Mouse (Mus musculus): Measurements from ENCODE around the gene Fam185a. TPM values are rescaled to one million over a fixed set of nuclear protein-coding genes. Genes with fewer than 3 reads are reported as not detected.

Fam185a gene
- polyA plus RNA-seq, 1 experiment from 2014 or later = 4.7 TPM

DNA sequence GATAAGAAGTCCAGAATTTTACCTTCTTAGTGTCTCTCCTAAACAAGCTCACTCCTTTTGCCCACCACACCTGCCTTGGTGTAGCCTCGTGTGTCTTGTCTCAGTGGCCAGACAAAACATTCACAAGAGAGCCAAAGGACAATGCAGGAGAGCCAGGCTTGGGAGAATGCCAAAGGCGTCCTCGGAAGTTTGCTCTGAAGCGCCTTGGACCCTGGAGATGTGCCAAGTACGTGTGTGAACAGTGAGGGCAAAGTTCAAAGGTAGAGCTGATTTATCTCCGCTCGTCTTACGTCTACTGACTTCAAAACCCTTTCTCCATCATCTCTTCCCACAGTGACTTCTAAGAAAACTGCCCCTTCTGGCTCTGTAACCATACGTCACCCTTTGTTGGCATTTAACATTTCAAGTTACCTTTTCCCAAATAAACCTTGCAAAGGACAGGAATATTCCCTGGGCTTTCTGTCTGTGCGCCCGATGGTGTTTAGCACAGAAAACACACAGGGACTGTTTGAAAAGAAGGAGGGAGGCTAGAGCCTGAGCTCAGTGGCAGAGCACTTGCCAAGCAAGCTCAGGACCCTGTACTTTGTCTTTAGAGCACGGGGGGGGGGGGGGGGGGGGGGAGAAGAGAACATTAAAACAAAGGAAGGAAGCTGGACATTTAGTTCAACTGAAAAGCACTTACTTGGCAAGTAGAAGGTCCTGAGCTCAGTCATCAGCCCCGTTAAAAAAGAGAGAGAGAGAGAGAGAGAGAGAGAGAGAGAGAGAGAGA, 33.0 kb upstream of the Fam185a start:
- no peak overlapping the region for H3K4me2 ChIP-seq (replicated peaks)
- 68% methylated on average over 12 of the region's 13 CpGs for WGBS
- no peaks in the 10 kb centered on the region for H3K9me3 ChIP-seq
- H3K9ac ChIP-seq (replicated peaks) = no peak overlapping the region
- H3K4me1 ChIP-seq = 0 out of 2 replicates have a peak, but pooled peaks cover 5% of the 10 kb centered on the region
- no peaks in the 10 kb centered on the region for H3K36me3 ChIP-seq
- no peak for ATAC-seq (ENCODE audit: low FRiP score, low read depth)
- no peaks in the 10 kb centered on the region for H3K27me3 ChIP-seq
- no peak overlapping the region for H3K27ac ChIP-seq (replicated peaks)
- no peak overlapping the region for H3K4me3 ChIP-seq

DNA sequence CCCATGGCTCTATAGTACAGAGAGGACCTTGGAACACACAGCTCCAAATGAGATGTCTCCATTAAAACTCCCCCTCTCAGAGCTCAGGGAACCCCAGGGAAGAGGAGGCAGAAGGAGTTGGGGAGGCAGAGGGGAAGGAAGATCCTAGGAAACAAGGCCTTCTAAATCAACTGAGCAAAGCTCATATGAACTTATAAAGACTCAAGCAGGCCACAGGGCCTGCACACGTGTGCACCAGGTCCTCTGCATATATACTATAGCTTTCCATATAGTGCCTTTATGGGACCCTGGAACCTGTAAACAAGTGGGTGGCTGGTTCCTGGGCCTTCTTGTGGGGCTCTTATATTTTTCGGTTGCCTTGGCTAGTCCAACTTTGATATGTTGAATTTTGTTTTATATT, 30.2 kb upstream of the Fam185a start:
- 83% methylated on average over 2 of the region's 2 CpGs for WGBS
- H3K4me3 ChIP-seq = no peak overlapping the region
- H3K4me1 ChIP-seq = 0 out of 2 replicates have a peak, but pooled peaks cover 5% of the 10 kb centered on the region
- H3K9ac ChIP-seq (replicated peaks) = no peak overlapping the region
- no peak overlapping the region for H3K4me2 ChIP-seq (replicated peaks)
- no peak overlapping the region for H3K27ac ChIP-seq (replicated peaks)
- H3K27me3 ChIP-seq = no peaks in the 10 kb centered on the region
- H3K9me3 ChIP-seq = no peaks in the 10 kb centered on the region
- no peak for ATAC-seq (ENCODE audit: low FRiP score, low read depth)
- H3K36me3 ChIP-seq = no peaks in the 10 kb centered on the region

DNA sequence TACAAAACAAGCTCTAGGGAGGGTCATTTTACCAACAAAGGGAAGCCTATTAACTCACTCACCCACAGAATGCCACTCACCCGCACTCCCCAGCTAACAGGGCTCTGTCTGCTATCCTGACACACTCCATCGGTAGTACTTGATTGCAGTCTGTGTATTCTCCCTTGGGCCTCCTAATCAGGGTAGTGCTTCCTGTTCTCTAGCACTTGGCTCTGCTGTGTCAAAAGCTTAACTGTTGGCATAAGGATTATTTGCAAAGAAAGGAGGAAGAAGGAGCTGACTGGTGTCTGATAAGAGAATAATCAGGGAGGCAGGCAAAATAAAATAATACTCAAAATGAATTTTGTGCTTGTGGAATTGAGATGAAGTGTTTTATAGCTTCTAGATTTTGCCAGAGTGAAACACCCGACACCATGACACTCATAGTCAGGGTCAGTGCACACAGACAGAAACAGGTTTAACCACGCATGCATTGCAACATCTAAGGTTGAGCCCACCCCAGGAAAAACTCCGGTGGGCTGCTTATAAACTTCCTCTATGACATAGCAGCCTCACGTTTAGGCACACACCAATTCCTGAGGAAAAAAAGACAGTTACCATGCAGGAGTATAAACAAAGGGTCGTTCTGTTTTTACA, 29.4 kb upstream of the Fam185a start:
- no peak for ATAC-seq (ENCODE audit: low FRiP score, low read depth)
- WGBS = 59% methylated on average over 7 of the region's 7 CpGs

DNA sequence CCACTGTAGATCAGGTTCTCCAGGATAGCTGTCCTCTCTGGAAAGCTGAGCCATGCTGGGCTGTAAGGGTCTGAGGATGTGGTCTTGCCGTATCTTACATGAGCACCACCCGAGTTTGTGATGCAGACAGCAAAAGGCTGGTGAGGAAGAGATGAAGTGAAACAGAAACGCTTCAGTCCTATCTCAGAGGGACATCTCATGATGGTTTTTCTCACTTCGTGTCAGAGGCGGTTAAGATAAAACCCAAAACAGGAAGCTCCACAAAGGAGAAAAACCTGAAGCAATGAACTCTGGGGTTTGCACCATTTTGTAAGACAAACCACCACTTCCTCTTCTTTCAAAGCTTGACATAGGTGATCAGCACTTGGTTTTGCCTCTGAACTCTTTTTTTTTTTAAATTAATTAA, 13.5 kb upstream of the Fam185a start:
- Histone ChIP-seq H3K4me1 (no peaks in the 10 kb centered on the region), H3K36me3 (no peaks in the 10 kb centered on the region), H3K4me3 (no peak overlapping the region), H3K27me3 (no peaks in the 10 kb centered on the region), H3K27ac (replicated peaks) (no peak overlapping the region), H3K9me3 (no peaks in the 10 kb centered on the region), H3K9ac (replicated peaks) (no peak overlapping the region), H3K4me2 (replicated peaks) (no peak overlapping the region)
- 84% methylated on average over 5 of the region's 5 CpGs for WGBS
- ATAC-seq (ENCODE audit: low FRiP score, low read depth) = no peak

More for the DNA sequence above, 29.4 kb upstream of the Fam185a start:
- no peaks in the 10 kb centered on the region for H3K27me3 ChIP-seq
- no peak overlapping the region for H3K4me2 ChIP-seq (replicated peaks)
- no peak overlapping the region for H3K27ac ChIP-seq (replicated peaks)
- no peaks in the 10 kb centered on the region for H3K36me3 ChIP-seq
- no peaks in the 10 kb centered on the region for H3K9me3 ChIP-seq
- no peak overlapping the region for H3K4me3 ChIP-seq
- no peak overlapping the region for H3K9ac ChIP-seq (replicated peaks)
- H3K4me1 ChIP-seq = 0 out of 2 replicates have a peak, but pooled peaks cover 5% of the 10 kb centered on the region

DNA sequence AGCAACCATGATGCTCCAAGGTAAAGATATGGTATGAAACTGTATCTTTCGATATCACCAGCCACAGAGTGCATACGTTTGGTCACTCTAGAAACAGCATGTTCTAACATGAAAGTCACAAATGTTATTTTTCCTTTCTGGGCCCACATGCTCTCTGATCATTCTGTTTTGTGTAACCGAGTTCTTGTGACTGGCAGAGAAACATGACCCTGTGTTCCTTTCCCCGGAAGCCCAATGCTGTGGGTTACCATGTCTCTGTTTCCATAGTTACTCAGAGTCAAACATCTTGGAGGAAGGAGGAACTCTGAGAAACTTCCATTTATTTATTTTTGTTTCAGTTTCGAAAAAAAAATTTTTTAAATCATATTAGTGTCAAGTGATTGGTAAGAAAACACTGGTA, 12.7 kb upstream of the Fam185a start:
- Histone ChIP-seq H3K36me3 (no peaks in the 10 kb centered on the region), H3K4me3 (no peak overlapping the region), H3K27ac (replicated peaks) (no peak overlapping the region), H3K9me3 (no peaks in the 10 kb centered on the region), H3K27me3 (no peaks in the 10 kb centered on the region), H3K4me1 (no peaks in the 10 kb centered on the region), H3K9ac (replicated peaks) (no peak overlapping the region), H3K4me2 (replicated peaks) (no peak overlapping the region)
- 71% methylated on average over 5 of the region's 5 CpGs for WGBS
- no peak for ATAC-seq (ENCODE audit: low FRiP score, low read depth)

DNA sequence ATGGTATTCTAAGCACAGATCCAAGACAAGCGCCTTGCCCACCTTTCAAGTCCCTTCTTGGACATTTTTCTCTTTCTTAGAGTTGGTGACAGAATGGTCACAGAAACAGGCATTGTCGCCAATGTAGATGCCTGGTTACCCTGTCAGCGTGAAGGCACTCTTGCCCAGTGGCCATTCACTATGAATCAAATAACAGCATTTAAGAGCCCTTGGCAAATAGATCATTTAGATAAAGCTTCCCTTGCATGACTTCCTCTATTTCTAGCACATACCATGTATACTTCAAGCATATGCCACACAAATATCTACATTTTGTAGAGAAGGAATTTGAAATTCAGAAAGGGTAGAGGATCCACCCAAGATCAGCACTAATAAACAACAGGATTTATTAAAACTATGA, 11.4 kb upstream of the Fam185a start:
- H3K27ac ChIP-seq (replicated peaks) = no peak overlapping the region
- H3K4me3 ChIP-seq = no peak overlapping the region
- no peak overlapping the region for H3K4me2 ChIP-seq (replicated peaks)
- no peak for ATAC-seq (ENCODE audit: low FRiP score, low read depth)
- H3K9ac ChIP-seq (replicated peaks) = no peak overlapping the region
- no peaks in the 10 kb centered on the region for H3K4me1 ChIP-seq
- H3K36me3 ChIP-seq = no peaks in the 10 kb centered on the region
- no peaks in the 10 kb centered on the region for H3K9me3 ChIP-seq
- H3K27me3 ChIP-seq = no peaks in the 10 kb centered on the region
- 86% methylated on average over 3 of the region's 3 CpGs for WGBS

DNA sequence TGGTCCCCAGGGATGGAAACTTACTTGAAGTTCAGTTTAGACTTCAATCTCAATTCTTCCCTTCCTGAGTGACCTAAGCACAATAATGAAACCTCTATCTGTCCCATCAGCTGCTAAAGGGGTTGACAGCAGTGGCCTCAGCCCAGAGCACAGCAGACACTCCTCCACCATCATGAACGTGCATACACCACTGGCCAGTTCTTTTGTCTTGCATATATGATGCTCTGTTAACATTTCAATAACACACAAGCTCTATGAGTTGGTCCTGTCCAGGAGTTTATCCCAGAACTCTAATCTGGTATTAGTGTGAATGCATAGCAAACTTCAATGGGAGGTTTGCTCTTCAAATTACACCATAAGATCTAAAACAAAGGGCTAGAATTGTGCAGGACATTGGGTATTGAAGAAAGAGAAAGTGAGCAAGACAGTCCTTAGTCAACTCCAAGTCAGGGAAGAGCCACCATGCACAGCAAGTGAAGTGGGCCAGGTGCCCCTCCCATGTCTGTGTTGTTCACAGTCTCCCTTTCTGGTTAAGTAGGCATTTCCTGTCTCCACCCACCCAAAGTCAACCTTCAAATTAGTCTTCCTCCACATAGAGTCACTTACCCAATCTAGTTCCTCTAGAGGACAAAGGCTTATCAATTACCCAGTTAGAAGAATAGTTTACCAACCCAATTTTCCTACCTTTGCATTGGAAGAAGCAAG, 10.5 kb upstream of the Fam185a start:
- ATAC-seq (ENCODE audit: low FRiP score, low read depth) = no peak
- Histone ChIP-seq H3K9ac (replicated peaks) (no peak overlapping the region), H3K4me2 (replicated peaks) (no peak overlapping the region), H3K9me3 (no peaks in the 10 kb centered on the region), H3K4me3 (no peak overlapping the region), H3K27me3 (no peaks in the 10 kb centered on the region), H3K36me3 (no peaks in the 10 kb centered on the region), H3K27ac (replicated peaks) (no peak overlapping the region), H3K4me1 (no peaks in the 10 kb centered on the region)
- WGBS = 64% methylated on average over 1 of the region's 1 CpGs

DNA sequence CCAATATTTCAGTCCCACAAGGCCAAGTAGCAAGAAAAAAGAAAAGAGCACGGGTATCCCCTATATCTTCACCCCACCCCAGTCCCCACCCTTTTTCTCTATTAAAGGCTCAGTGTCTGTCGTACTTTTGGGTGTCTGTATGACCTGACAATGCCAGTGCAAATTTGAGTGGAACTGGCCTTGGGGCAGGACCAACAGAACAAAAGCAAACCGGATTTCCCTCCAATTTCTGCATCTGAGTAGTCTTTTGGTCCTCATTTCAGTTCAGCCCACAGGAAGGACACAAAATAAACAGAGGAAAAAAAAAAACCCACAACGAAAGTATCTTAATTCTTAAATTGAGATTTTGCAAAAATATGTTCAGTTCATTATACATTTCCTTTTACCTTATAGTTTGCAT, 6.1 kb upstream of the Fam185a start:
- no peaks in the 10 kb centered on the region for H3K36me3 ChIP-seq
- no peak for ATAC-seq (ENCODE audit: low FRiP score, low read depth)
- H3K9ac ChIP-seq (replicated peaks) = no peak overlapping the region
- no peaks in the 10 kb centered on the region for H3K4me1 ChIP-seq
- no peak overlapping the region for H3K27ac ChIP-seq (replicated peaks)
- H3K27me3 ChIP-seq = no peaks in the 10 kb centered on the region
- H3K9me3 ChIP-seq = no peaks in the 10 kb centered on the region
- no peak overlapping the region for H3K4me2 ChIP-seq (replicated peaks)
- 75% methylated on average over 4 of the region's 4 CpGs for WGBS
- H3K4me3 ChIP-seq = no peak overlapping the region

DNA sequence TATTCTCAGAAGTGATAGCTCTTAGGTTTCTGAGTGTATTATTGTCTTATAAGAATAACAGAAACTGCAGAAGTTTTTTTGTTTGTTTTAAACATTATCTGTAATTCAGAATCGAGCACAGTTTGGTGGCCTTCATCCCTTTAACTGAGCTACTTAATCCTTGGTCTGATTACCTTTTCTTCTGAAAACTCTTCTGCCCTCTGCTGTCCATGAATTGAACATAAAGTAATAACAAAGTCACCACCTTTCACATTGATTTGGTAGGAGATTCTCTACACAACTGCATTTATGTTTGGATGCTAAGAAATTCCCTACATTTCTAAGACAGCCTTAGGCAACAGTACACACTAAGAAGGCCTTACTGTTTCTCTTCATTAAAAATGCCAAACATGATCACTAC, 4.1 kb upstream of the Fam185a start:
- Histone ChIP-seq H3K4me3 (no peak overlapping the region), H3K4me2 (replicated peaks) (no peak overlapping the region), H3K36me3 (no peaks in the 10 kb centered on the region), H3K27ac (replicated peaks) (no peak overlapping the region), H3K27me3 (no peaks in the 10 kb centered on the region), H3K9me3 (no peaks in the 10 kb centered on the region), H3K9ac (replicated peaks) (no peak overlapping the region), H3K4me1 (no peaks in the 10 kb centered on the region)
- no peak for ATAC-seq (ENCODE audit: low FRiP score, low read depth)
- 38% methylated on average over 1 of the region's 1 CpGs for WGBS

DNA sequence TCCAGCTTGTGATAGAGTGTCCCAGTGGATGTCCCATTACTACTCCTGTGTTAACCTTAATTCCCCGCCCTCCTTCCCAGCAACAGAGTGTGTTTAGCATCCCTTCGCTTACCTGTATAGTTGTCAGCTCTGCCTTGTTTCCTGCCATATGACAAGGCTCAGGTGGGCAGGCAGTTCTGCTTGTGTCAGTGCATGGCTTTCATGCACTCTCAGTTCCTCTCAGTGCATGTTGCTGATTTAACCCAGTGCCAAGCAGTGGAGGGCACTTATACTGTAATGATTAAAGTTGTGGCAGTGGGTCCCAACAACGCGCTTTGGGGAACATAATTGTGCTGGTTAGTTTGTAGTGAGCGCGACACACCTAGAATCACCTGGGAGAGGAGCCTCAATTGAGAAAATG, 1.9 kb downstream of the Fam185a start:
- no peak overlapping the region for H3K27ac ChIP-seq (replicated peaks)
- peaks cover 6% of the 10 kb centered on the region; the same call in 1 of the 2 replicates for H3K4me1 ChIP-seq
- 93% methylated on average over 6 of the region's 6 CpGs for WGBS
- no peak overlapping the region for H3K4me3 ChIP-seq
- no peaks in the 10 kb centered on the region for H3K9me3 ChIP-seq
- no peak for ATAC-seq (ENCODE audit: low FRiP score, low read depth)
- H3K27me3 ChIP-seq = no peaks in the 10 kb centered on the region
- H3K9ac ChIP-seq (replicated peaks) = no peak overlapping the region
- no peaks in the 10 kb centered on the region for H3K36me3 ChIP-seq
- H3K4me2 ChIP-seq (replicated peaks) = no peak overlapping the region

DNA sequence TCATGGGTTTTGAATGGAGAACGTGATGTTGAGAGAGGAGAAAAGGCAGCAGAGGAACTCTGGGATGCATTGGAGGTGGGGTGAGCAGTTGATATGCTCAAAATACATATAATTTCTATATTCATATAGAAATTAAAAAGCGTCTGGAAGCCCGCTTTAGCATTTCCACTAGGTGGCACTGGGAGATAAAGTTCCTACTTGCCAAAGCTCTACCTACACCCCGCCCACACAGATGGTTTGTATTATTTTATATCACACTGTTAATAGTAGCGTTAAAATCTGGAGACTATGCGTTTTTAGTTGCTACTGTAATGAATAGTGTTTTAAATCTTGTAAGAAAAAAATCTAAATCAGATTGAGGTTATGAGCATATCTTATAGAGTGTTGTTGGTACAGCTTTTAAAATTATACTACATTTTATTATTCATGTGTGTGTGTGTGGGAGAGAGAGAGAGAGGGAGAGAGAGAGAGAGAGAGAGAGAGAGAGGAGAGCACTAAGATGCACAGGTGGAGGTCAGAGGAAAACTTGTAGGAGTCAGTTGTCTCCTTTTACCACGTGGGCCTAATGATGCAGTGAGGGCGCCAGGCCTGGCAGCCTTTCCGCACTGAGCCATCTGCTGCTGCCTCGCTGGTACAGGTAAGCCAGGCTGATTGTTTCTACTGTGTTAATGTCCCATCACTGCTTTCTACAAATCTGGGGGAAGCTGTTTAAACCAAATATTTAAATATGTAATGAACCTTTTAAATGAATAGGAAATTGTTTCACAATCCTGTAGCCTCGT, 9.6 kb downstream of the Fam185a start:
- H3K27me3 ChIP-seq = peaks cover 11% of the 10 kb centered on the region
- H3K4me2 ChIP-seq (replicated peaks) = no peak overlapping the region
- no peak overlapping the region for H3K27ac ChIP-seq (replicated peaks)
- H3K4me3 ChIP-seq = no peak overlapping the region
- H3K4me1 ChIP-seq = 0 out of 2 replicates have a peak, but pooled peaks cover 5% of the 10 kb centered on the region
- ATAC-seq (ENCODE audit: low FRiP score, low read depth) = no peak
- no peaks in the 10 kb centered on the region for H3K36me3 ChIP-seq
- H3K9ac ChIP-seq (replicated peaks) = no peak overlapping the region
- H3K9me3 ChIP-seq = no peaks in the 10 kb centered on the region
- WGBS = 80% methylated on average over 11 of the region's 11 CpGs
